Mouse (Mus musculus) kidney, adult 2 months (tissue): Measurements from ENCODE around the gene Dynlt1a.
"Not testable (repeated sequence)": the region's sequence is repeated elsewhere in the genome, so short reads cannot be mapped to it uniquely, and the experiment has no call there.

Experiments
- CTCF ChIP-seq: fragments of 200-500 bp; conservative IDR thresholded peaks from 2 replicates; pipeline ENCODE4 v1.5.1; 2011; ENCODE audit warnings: low read depth, mild to moderate bottlenecking, control low read depth, low read length, moderate library complexity, mixed read lengths; ENCODE audit not compliant: insufficient read depth, insufficient read length
- POLR2A ChIP-seq: fragments of 200-500 bp; IDR thresholded peaks from one replicate; pipeline ENCODE4 v1.6.1; 2011; ENCODE audit warnings: low read depth, low read length, control low read depth

GRCm38 (mm10) chr17:6355256-6355655 lies 38.0 kb upstream of the Dynlt1a start:
- not testable (repeated sequence) for TF ChIP-seq CTCF, POLR2A
